Mouse (Mus musculus) liver, postnatal 0 days (tissue): ENCODE measurements at regions not wholly inside any gene's neighbourhood (a gene's known extent, or its start where the extent isn't known, plus 50 kb on each side); places are given as distances from the start of the nearest gene placed in this dataset.

Experiments
- ATAC-seq: fragments of 200-750 bp; cut with Nextera tagmentation; 2 replicates; pipeline ENCODE4 v1.8.0; 2017; ENCODE audit warnings: mild to moderate bottlenecking, moderate library complexity
- DNase-seq: peaks from one replicate; pipeline ENCODE4 v3.0.0-alpha.2; 2016
- H3K27ac ChIP-seq: fragments of 300-500 bp; sonication (generic); 2 replicates; pipeline ENCODE4 v1.5.1; 2014; ENCODE audit warnings: antibody characterized with exemption, moderate library complexity, mild to moderate bottlenecking, low read depth
- H3K27me3 ChIP-seq: fragments of 300-500 bp; sonication (generic); 2 replicates; pipeline ENCODE4 v1.6.1; 2014; ENCODE audit warnings: low read length, control low read depth, mixed read lengths; ENCODE audit not compliant: insufficient read depth
- H3K36me3 ChIP-seq: fragments of 300-500 bp; sonication (generic); replicated peaks from 2 replicates; pipeline ENCODE4 v1.6.1; 2014; ENCODE audit warnings: mild to moderate bottlenecking, control low read depth, low read length, moderate library complexity, mixed read lengths; ENCODE audit not compliant: insufficient read depth
- H3K4me1 ChIP-seq: fragments of 300-500 bp; sonication (generic); 2 replicates; pipeline ENCODE4 v1.6.1; 2014; ENCODE audit warnings: antibody characterized with exemption, mild to moderate bottlenecking, control low read depth; ENCODE audit not compliant: insufficient read depth
- H3K4me2 ChIP-seq: fragments of 300-500 bp; sonication (generic); 2 replicates; pipeline ENCODE4 v1.6.1; 2014; ENCODE audit warnings: low read depth, mild to moderate bottlenecking, low read length, moderate library complexity, mixed read lengths
- H3K4me3 ChIP-seq: fragments of 300-500 bp; sonication (generic); 2 replicates; pipeline ENCODE4 v1.5.1; 2014; ENCODE audit warnings: low read depth, low read length
- H3K9ac ChIP-seq: fragments of 300-500 bp; sonication (generic); replicated peaks from 2 replicates; pipeline ENCODE4 v1.6.1; 2014; ENCODE audit warnings: mild to moderate bottlenecking, moderate library complexity
- H3K9me3 ChIP-seq: fragments of 300-500 bp; sonication (generic); 2 replicates; pipeline ENCODE4 v1.6.1; 2016; ENCODE audit warnings: mild to moderate bottlenecking, control low read depth, low read length, mixed read lengths
- CTCF ChIP-seq: sonication (generic); IDR thresholded peaks from 2 replicates; pipeline ENCODE4 v1.5.1; 2016; ENCODE audit warnings: antibody characterized with exemption, low read depth
- EP300 ChIP-seq: IDR thresholded peaks from 2 replicates; pipeline ENCODE4 v1.6.1; 2016; ENCODE audit warnings: antibody characterized with exemption, low read depth, mild to moderate bottlenecking
- WGBS: fragments of 180-500 bp; shearing (Covaris S2); extraction: QIAGEN DNeasy Blood & Tissue Kit; methylation state at CpG from one replicate; pipeline ENCODE4 v1.1.7; 2014; ENCODE audit not compliant: insufficient replicate concordance; 5-methylcytosine and 5-hydroxymethylcytosine counted together

- DNase-seq (no peak), ATAC-seq (no peak)
- no peaks in the 10 kb centered on the region for H3K27me3 ChIP-seq
- H3K9ac ChIP-seq = no peak overlapping the region
- no peak overlapping the region for H3K4me2 ChIP-seq
- TF ChIP-seq CTCF = no peak
- no peak for TF ChIP-seq EP300
- no peaks in the 10 kb centered on the region for H3K4me1 ChIP-seq
- H3K9me3 ChIP-seq = no peaks in the 10 kb centered on the region
- no peak overlapping the region for H3K4me3 ChIP-seq
- no peaks in the 10 kb centered on the region for H3K36me3 ChIP-seq
- 75% methylated on average over 2 of the region's 2 CpGs for WGBS
- no peak overlapping the region for H3K27ac ChIP-seq
Measured at GRCm38 (mm10) chr4:29112552-29112951, 299.6 kb downstream of the Epha7 start.

- Histone ChIP-seq H3K27me3 (no peaks in the 10 kb centered on the region), H3K4me3 (no peak overlapping the region), H3K4me1 (no peaks in the 10 kb centered on the region), H3K9ac (no peak overlapping the region), H3K27ac (no peak overlapping the region), H3K9me3 (no peaks in the 10 kb centered on the region), H3K4me2 (no peak overlapping the region), H3K36me3 (no peaks in the 10 kb centered on the region)
- 88% methylated on average over 4 of the region's 4 CpGs for WGBS
- ATAC-seq = no peak
- TF ChIP-seq CTCF = no peak
- no peak for TF ChIP-seq EP300
- DNase-seq = no peak
Measured at GRCm38 (mm10) chr4:29117025-29117424, 304.1 kb downstream of the Epha7 start.

GRCm38 (mm10) chr4:29117926-29118325, 305.0 kb downstream of the Epha7 start:
- no peaks in the 10 kb centered on the region for H3K36me3 ChIP-seq
- no peaks in the 10 kb centered on the region for H3K9me3 ChIP-seq
- no peak overlapping the region for H3K4me2 ChIP-seq
- H3K27ac ChIP-seq = no peak overlapping the region
- TF ChIP-seq EP300 = no peak
- no peak for TF ChIP-seq CTCF
- 66% methylated on average over 9 of the region's 9 CpGs for WGBS
- no peak overlapping the region for H3K9ac ChIP-seq
- no peak overlapping the region for H3K4me3 ChIP-seq
- DNase-seq (no peak), ATAC-seq (no peak)
- no peaks in the 10 kb centered on the region for H3K4me1 ChIP-seq
- H3K27me3 ChIP-seq = no peaks in the 10 kb centered on the region

- no peak for DNase-seq
Measured at GRCm38 (mm10) chr4:29118679-29119479, 305.9 kb downstream of the Epha7 start.

GRCm38 (mm10) chr4:29119480-29120153, 306.7 kb downstream of the Epha7 start:
- Histone ChIP-seq H3K4me2 (no peak overlapping the region), H3K36me3 (no peaks in the 10 kb centered on the region), H3K9me3 (no peaks in the 10 kb centered on the region), H3K4me3 (no peak overlapping the region), H3K9ac (no peak overlapping the region), H3K27me3 (no peaks in the 10 kb centered on the region), H3K4me1 (no peaks in the 10 kb centered on the region), H3K27ac (no peak overlapping the region)
- ATAC-seq = no peak
- TF ChIP-seq EP300 = no peak
- no peak for TF ChIP-seq CTCF
- DNase-seq = no peak
- WGBS = 74% methylated on average over 9 of the region's 9 CpGs

More at GRCm38 (mm10) chr4:29118679-29119479, 305.9 kb downstream of the Epha7 start:
- no peak overlapping the region for H3K27ac ChIP-seq
- no peak for ATAC-seq
- no peaks in the 10 kb centered on the region for H3K27me3 ChIP-seq
- no peak overlapping the region for H3K9ac ChIP-seq
- TF ChIP-seq CTCF (no peak), EP300 (no peak)
- no peak overlapping the region for H3K4me2 ChIP-seq
- H3K4me1 ChIP-seq = no peaks in the 10 kb centered on the region
- H3K4me3 ChIP-seq = no peak overlapping the region
- no peaks in the 10 kb centered on the region for H3K9me3 ChIP-seq
- 58% methylated on average over 7 of the region's 7 CpGs for WGBS
- H3K36me3 ChIP-seq = no peaks in the 10 kb centered on the region

GRCm38 (mm10) chr4:29123697-29124377, 310.9 kb downstream of the Epha7 start:
- Histone ChIP-seq H3K27ac (peak overlapping the region; percentile 31; the same call in 1 of the 2 replicates), H3K9me3 (no peaks in the 10 kb centered on the region), H3K36me3 (no peaks in the 10 kb centered on the region), H3K27me3 (no peaks in the 10 kb centered on the region), H3K4me3 (no peak overlapping the region), H3K4me1 (no peaks in the 10 kb centered on the region), H3K4me2 (peak overlapping the region; percentile 19; the same call in 1 of the 2 replicates), H3K9ac (no peak overlapping the region)
- WGBS = 58% methylated on average over 8 of the region's 8 CpGs
- DNase-seq (no peak), ATAC-seq (peak; percentile 93)
- TF ChIP-seq CTCF = no peak
- peak; percentile 97 for TF ChIP-seq EP300
